Mouse (Mus musculus) heart, embryonic 16.5 days (tissue): ENCODE measurements around the gene Zfp334. TPM values are rescaled to one million over a fixed set of nuclear protein-coding genes. Genes with fewer than 3 reads are reported as not detected.

Source experiments
- ATAC-seq: fragments of 200-750 bp; cut with Nextera tagmentation; replicated peaks from 2 replicates; pipeline ENCODE4 v1.8.0; 2017; ENCODE audit warnings: moderate number of reproducible peaks; ENCODE audit not compliant: insufficient read depth, low FRiP score; ENCODE audit errors: extremely low read depth
- H3K27ac ChIP-seq: fragments of 300-500 bp; sonication (generic); 2 replicates; pipeline ENCODE4 v1.5.1; 2014; ENCODE audit warnings: mild to moderate bottlenecking, low read length, control low read depth, moderate library complexity
- H3K27me3 ChIP-seq: fragments of 300-500 bp; sonication (generic); 2 replicates; pipeline ENCODE4 v1.6.1; 2014; ENCODE audit warnings: low read length, mixed read lengths; ENCODE audit not compliant: control insufficient read depth, insufficient read depth
- H3K36me3 ChIP-seq: fragments of 300-500 bp; sonication (generic); 2 replicates; pipeline ENCODE4 v1.6.1; 2014; ENCODE audit not compliant: control insufficient read depth, insufficient read depth
- H3K4me1 ChIP-seq: fragments of 300-500 bp; sonication (generic); 2 replicates; pipeline ENCODE4 v1.6.1; 2014; ENCODE audit warnings: low read length, mixed read lengths; ENCODE audit not compliant: control insufficient read depth, insufficient read depth
- H3K4me2 ChIP-seq: fragments of 300-500 bp; sonication (generic); 2 replicates; pipeline ENCODE4 v1.6.1; 2014; ENCODE audit warnings: low read depth, mild to moderate bottlenecking, control low read depth, low read length
- H3K4me3 ChIP-seq: fragments of 300-500 bp; sonication (generic); 2 replicates; pipeline ENCODE4 v1.5.1; 2014; ENCODE audit warnings: mild to moderate bottlenecking, control low read depth, low read length
- H3K9ac ChIP-seq: fragments of 300-500 bp; sonication (generic); 2 replicates; pipeline ENCODE4 v1.6.1; 2014; ENCODE audit warnings: low read length, control low read depth
- H3K9me3 ChIP-seq: fragments of 300-500 bp; sonication (generic); replicated peaks from 2 replicates; pipeline ENCODE4 v1.6.1; 2016; ENCODE audit warnings: low read length; ENCODE audit not compliant: control insufficient read depth
- WGBS: fragments of 180-500 bp; shearing (Covaris S2); extraction: QIAGEN DNeasy Blood & Tissue Kit; methylation state at CpG from one replicate; pipeline ENCODE4 v1.1.7; 2014; 5-methylcytosine and 5-hydroxymethylcytosine counted together
- polyA plus RNA-seq: library from polyadenylated mRNA; unstranded; fragments of >200 nt; fragmentation: Nextera tagmentation; extraction: Ambion mirVana; gene quantifications from 2 replicates; pipeline ENCODE4 v1.2.1, GENCODE M21; 2015

The Zfp334 gene
- polyA plus RNA-seq, 1 experiment from 2014 or later = 3.6 TPM

DNA sequence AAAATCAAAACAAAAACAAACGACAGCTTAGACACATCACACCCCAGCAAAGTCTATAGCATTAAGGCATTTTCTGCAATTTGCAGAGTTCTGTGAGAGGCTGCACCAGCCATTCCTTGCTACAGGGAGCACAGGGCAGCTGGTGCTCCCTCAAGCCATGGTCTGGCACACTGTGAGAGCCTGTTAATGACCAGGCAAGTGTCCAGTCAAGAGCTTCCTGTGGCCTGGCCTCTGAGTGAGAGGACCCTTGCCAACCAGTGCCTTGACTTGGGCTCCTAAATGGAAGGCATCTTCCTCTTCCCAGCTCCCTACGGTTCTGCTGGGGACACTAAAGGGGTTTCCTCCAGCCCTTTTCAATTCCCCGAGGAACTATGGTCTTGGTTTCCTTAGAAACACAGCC, 25.8 kb upstream of the Zfp334 start:
- ATAC-seq = no peak
- Histone ChIP-seq H3K27me3 (no peaks in the 10 kb centered on the region), H3K4me2 (no peak overlapping the region), H3K4me1 (no peaks in the 10 kb centered on the region), H3K9ac (no peak overlapping the region), H3K36me3 (no peaks in the 10 kb centered on the region), H3K4me3 (no peak overlapping the region), H3K9me3 (no peaks in the 10 kb centered on the region), H3K27ac (no peak overlapping the region)
- WGBS = 48% methylated on average over 3 of the region's 3 CpGs

DNA sequence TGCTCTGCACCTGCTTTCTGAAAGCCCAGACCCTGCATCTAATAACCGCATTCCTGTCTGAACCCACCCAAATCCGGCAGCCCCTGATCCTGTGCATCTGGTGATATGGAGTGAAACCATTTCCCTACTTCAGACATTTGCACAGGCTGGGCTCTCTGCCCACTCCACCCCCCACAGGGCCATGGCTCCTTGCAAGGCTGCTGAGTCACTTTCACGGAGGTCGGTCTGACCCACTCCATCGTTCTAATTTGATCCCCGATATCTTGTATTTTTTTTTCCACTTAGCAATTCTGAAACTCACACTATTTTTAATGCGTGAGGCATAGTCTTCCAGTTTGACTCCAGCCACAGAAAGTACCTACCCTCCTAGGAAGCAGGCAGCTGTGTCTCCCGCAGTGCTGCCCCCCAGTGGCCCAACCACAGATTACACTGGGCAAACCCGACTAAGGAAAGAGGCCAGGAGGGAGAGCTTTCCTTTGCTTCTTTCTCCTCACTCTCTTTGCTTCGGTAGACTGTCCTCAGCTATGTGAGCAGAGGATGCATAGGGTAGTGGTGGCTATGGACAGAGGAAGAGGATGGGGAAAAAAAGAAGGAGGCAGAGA, 19.7 kb upstream of the Zfp334 start:
- H3K27ac ChIP-seq = no peak overlapping the region
- H3K36me3 ChIP-seq = no peaks in the 10 kb centered on the region
- WGBS = 37% methylated on average over 10 of the region's 10 CpGs
- H3K4me1 ChIP-seq = peaks cover 5% of the 10 kb centered on the region
- no peak overlapping the region for H3K9ac ChIP-seq
- H3K9me3 ChIP-seq = no peaks in the 10 kb centered on the region
- H3K4me2 ChIP-seq = no peak overlapping the region
- no peaks in the 10 kb centered on the region for H3K27me3 ChIP-seq
- no peak overlapping the region for H3K4me3 ChIP-seq
- no peak for ATAC-seq

DNA sequence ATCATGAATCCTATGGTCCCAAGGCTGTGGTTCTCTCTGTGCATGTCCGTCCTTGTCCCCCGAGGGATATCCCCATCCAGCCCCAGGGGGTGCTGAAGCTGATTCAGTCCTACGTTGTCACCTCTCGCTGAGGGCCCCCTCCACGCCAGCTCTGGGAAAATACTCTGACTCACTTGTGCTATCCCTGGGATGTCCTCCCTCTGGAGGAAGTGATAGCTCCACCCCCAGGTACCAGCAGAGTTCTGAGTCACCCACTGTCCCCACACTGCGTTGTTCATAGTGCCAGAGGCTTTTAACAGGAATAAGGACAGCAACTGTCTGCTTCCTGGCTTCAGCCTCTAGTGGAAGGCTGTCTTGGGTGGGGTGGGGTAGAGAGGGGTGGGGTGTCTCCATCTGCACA, 17.3 kb upstream of the Zfp334 start:
- H3K9me3 ChIP-seq = no peaks in the 10 kb centered on the region
- H3K9ac ChIP-seq = no peak overlapping the region
- WGBS = 28% methylated on average over 6 of the region's 6 CpGs
- H3K27ac ChIP-seq = peak overlapping the region; percentile 10; the same call in 1 of the 2 replicates
- H3K36me3 ChIP-seq = no peaks in the 10 kb centered on the region
- H3K4me1 ChIP-seq = peaks cover 5% of the 10 kb centered on the region
- H3K4me2 ChIP-seq = no peak overlapping the region
- H3K27me3 ChIP-seq = no peaks in the 10 kb centered on the region
- ATAC-seq = peak; percentile 35; the same call in 1 of the 2 replicates
- H3K4me3 ChIP-seq = no peak overlapping the region

DNA sequence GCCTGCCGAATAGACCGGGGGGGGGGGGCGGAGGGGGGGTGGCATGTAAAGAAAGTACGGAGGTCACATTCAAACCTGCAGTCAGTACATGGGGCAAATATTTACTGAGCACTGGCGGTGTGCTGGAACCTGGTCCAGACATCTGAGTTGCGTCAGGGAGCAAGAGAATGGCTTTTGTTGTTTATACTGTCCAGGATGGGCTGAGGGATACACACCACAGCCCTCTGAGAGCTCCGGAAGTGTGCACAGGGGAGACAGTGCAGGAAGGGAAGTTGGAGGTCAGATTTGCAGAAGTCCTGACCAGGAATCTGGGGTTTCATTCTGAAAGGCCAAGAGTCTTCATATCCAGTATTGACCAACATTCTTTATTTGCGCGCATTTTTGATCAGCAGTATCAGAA, 16.9 kb upstream of the Zfp334 start:
- Histone ChIP-seq H3K4me1 (peaks cover 5% of the 10 kb centered on the region), H3K9ac (no peak overlapping the region), H3K4me2 (no peak overlapping the region), H3K27ac (no peak overlapping the region), H3K36me3 (no peaks in the 10 kb centered on the region), H3K4me3 (no peak overlapping the region), H3K9me3 (no peaks in the 10 kb centered on the region), H3K27me3 (no peaks in the 10 kb centered on the region)
- no peak for ATAC-seq
- WGBS = 53% methylated on average over 9 of the region's 9 CpGs

DNA sequence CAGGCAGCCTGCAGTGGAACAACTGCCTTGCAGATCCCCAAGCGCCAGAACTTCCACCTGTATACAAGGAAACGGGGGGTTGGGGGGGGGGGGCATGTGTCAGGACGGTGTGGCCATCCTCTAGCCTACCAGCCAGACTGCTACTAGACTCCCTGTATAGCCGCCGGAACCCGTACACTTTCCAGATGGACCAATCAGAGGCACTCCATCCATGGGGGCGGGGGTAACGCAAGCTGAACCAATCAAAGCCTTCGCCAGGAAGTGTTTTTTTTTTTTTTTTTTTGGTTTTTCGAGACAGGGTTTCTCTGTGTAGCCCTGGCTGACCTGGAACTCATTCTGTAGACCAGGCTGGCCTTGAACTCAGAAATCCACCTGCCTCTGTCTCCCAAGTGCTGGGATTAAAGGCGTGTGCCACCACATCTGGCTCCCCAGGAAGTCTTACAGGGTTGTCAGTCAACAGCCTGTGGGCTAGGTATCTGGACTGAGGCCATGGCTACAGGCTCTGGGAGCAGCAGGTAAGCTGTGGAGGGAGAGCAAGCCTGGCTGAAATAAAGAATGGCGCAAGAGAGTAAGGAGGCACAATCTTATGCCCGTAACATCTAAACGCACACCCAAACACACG, 10.2 kb upstream of the Zfp334 start:
- H3K27ac ChIP-seq = no peak overlapping the region
- 68% methylated on average over 15 of the region's 15 CpGs for WGBS
- no peaks in the 10 kb centered on the region for H3K9me3 ChIP-seq
- H3K9ac ChIP-seq = no peak overlapping the region
- no peak overlapping the region for H3K4me2 ChIP-seq
- no peaks in the 10 kb centered on the region for H3K27me3 ChIP-seq
- H3K4me1 ChIP-seq = no peaks in the 10 kb centered on the region
- no peak overlapping the region for H3K4me3 ChIP-seq
- no peaks in the 10 kb centered on the region for H3K36me3 ChIP-seq
- ATAC-seq = no peak

DNA sequence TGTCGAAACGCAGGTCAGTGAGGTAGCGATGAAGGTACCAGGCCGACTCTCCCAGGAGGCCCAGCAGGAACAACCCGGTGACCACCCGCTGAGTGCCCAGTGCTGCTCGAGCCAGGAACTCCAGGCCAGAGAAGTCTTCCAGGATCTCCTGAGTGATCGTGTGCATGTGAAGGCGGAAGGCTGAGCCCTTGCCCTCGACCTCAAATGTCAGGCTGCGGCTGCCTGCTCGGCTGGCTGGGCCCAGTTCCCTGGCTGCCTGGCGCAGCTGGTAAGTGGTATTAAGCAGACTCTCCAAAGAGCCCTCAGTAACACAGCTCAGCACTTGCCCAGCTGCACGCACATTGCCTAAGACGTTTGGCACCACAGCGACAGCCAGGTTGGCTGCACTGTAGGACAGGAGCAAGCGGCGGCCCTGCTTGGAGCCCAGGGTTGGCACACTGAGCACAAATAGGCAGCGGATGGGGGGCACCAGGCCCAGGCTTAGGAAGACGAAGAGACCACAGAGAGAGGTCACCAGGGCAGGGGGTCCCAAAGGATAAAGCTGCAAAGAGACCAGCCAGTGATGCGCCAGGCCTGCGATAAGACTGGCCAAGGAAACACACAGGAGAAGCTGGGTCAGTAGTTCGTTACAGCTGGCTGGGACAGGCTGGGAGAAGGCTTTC, 9.6 kb upstream of the Zfp334 start:
- H3K36me3 ChIP-seq = no peaks in the 10 kb centered on the region
- no peak for ATAC-seq
- H3K4me1 ChIP-seq = no peaks in the 10 kb centered on the region
- H3K4me3 ChIP-seq = no peak overlapping the region
- no peak overlapping the region for H3K27ac ChIP-seq
- H3K27me3 ChIP-seq = no peaks in the 10 kb centered on the region
- H3K9me3 ChIP-seq = no peaks in the 10 kb centered on the region
- no peak overlapping the region for H3K9ac ChIP-seq
- 71% methylated on average over 23 of the region's 23 CpGs for WGBS
- no peak overlapping the region for H3K4me2 ChIP-seq

DNA sequence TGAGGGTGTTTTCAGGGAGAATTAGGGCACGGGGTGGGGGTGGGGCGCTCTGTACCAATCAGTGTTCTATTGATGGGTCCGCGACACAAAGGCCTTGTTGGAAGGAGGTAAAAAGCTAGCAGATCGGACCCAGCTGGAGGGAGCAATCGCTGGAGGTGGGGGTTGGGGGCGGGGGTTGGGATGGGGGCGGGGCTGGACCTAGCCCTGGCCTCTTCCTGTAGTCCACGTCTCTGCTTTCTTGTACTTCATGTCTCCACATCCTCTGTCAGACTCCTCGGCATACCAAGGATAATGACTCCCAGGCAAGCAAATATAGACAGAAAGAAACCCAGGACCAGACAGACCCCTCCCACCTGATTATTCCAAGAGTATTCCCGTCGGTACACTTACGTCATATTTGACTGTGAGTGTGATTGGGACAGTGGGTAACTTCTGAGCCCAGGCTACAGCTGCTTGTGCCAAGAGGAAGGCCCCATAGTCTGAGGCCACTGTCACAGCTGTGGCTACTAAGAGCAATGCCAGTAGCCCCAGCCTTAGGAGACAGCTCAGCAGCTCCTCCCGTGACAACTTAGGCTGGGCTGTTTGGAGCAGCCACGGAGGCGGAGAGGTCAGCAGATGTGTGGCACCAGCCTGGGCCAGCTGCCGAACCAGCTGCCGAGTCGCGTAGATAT, 8.9 kb upstream of the Zfp334 start:
- Histone ChIP-seq H3K9ac (no peak overlapping the region), H3K4me1 (no peaks in the 10 kb centered on the region), H3K4me3 (no peak overlapping the region), H3K9me3 (no peaks in the 10 kb centered on the region), H3K36me3 (no peaks in the 10 kb centered on the region), H3K27me3 (no peaks in the 10 kb centered on the region), H3K4me2 (no peak overlapping the region), H3K27ac (no peak overlapping the region)
- no peak for ATAC-seq
- WGBS = 52% methylated on average over 20 of the region's 20 CpGs

DNA sequence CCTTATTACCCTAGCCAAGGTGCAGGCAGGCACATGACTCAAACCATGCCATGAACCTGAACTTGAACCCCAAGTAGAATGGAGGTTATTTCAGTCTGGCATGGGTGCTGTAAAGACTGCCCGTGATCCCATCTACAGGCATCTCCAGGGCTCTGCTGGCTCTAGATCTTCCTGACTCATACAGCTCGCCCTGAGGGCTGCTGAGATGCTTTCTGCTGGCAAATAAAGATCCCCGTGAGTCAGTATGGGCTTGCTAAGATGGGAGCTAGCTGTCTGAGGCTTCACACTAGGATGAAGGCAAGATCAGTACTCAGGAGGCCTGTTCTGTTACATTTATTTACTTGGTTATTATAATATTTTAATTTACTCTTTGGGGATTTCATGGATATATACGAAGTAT, 4.1 kb upstream of the Zfp334 start:
- Histone ChIP-seq H3K4me1 (peaks cover 4% of the 10 kb centered on the region; the same call in 1 of the 2 replicates), H3K9me3 (no peaks in the 10 kb centered on the region), H3K4me2 (no peak overlapping the region), H3K4me3 (no peak overlapping the region), H3K27me3 (no peaks in the 10 kb centered on the region), H3K9ac (no peak overlapping the region), H3K27ac (no peak overlapping the region), H3K36me3 (no peaks in the 10 kb centered on the region)
- 75% methylated on average over 4 of the region's 4 CpGs for WGBS
- ATAC-seq = no peak

DNA sequence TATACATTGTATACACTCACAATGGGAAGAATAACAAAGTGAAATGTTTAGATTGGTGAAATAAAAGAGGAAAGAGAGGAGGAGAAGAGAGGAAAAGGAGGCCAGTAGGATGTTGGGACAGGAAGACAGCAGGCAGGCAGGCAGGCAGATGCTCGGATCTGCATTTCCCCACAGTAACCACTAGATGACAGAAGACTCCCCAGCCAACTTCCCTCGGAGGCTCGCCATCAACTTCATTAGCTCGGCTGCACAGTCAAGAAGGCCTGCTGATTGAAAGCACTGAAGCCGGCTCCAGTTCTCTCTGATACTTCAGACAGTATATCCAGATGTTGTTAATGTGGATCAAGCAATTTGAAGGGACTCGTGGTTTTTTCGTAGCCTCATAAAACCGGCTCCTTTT, 3.5 kb upstream of the Zfp334 start:
- no peak overlapping the region for H3K9ac ChIP-seq

More for the DNA sequence above, 3.5 kb upstream of the Zfp334 start:
- Histone ChIP-seq H3K4me2 (no peak overlapping the region), H3K9me3 (no peaks in the 10 kb centered on the region), H3K4me3 (no peak overlapping the region), H3K4me1 (peaks cover 8% of the 10 kb centered on the region), H3K27ac (no peak overlapping the region), H3K27me3 (no peaks in the 10 kb centered on the region), H3K36me3 (no peaks in the 10 kb centered on the region)
- 17% methylated on average over 8 of the region's 8 CpGs for WGBS
- no peak for ATAC-seq
